Mouse (Mus musculus): ENCODE data around the gene Thumpd1.
"Not testable (repeated sequence)": the region's sequence is repeated elsewhere in the genome, so short reads cannot be mapped to it uniquely, and the experiment has no call there.

Thumpd1 gene

DNA sequence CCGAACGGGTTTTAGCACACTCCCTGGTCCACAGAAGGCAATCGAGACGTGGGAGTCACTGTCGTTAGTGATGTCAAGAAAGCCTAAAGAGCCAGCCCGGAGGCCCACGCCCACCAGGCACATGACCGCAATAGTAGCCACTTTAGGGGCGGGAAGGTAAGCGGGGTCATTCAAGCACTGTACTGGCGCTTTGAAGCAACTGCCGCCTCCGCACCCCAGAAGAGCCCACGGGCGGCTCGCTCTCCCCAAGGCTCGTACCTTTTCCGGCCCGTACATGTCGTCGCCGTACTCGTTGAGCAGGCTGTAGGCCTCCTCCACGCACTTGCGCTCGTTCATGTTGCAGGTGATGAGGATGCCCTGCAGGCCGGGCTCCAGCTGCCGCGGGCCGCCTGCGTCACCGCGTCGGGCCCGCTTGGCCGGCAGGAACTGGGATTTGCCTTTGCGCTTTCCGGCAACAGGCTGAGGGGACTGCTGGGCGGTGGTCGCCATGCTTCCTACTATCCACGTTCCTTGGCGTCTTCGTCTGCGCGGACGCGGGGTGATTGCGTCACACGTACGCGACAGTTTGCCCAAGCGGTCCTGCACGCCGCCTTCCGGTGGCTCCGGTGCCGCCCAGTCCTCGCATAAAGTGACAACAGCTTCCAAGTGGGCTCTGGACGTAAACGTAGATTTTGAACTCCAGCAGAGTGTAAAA lies at the start of gene Thumpd1:
Gene Thumpd1 (minus strand): TSS at position 546 of the 694 bp plus-strand sequence.
- peak; percentile 96 for DNase-seq

DNA sequence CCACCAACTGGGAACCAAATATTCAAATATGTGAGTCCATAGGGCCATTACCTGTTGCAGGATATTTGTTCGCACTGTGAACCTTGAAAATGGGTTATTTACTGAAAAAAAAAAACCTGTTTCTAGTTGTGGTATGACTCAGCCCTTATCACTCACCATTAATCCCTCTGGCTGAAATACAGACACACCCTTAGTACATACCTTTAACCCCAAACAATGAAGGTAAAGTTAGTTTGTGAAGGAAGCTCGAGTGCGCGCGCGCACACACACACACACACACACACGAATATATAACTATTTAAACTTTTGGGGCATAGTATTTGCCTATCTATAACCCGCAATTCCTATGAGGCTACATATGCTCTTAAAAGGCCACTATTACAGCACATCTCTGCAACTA lies 49.3 kb upstream of the Thumpd1 start:
- DNase-seq, result no peak

DNA sequence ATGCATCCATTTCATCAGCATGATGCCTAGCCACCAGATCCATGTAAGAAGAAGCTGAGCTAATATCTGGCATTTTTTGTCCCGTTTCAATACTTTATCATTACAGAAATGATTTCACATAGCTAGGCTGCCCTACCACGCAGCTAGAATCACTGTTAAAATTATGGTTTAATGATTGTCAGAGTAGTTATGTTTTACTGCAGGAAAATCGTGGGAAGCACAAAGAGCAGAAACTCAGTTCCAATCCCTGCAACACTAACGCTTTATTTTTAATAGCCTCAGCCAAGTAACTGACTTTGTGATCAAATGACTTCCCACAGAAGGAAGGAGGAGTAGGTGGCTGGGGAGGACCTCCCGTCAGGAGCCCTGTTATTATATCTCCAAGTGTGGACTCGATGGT lies 46.4 kb upstream of the Thumpd1 start:
- DNase-seq, result no peak

DNA sequence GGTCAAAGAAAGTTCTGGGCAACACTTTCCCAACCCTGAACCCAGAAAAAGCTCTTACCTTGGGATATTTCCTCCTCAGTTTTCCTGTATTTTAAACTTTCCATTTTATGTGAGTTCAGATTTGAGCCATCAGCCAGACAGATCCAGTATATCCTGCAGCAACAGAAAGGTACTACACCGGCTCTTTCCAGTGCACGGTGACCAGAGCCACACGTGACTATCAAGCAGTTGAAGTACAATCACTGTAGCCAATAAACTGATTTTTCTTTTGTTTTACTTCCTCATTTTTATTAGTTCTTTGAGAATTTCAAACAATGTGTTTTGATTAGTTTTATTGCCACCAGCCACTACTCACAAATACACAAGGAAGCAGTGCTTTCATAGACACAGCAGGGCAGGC lies 43.8 kb upstream of the Thumpd1 start:
- DNase-seq, result no peak

DNA sequence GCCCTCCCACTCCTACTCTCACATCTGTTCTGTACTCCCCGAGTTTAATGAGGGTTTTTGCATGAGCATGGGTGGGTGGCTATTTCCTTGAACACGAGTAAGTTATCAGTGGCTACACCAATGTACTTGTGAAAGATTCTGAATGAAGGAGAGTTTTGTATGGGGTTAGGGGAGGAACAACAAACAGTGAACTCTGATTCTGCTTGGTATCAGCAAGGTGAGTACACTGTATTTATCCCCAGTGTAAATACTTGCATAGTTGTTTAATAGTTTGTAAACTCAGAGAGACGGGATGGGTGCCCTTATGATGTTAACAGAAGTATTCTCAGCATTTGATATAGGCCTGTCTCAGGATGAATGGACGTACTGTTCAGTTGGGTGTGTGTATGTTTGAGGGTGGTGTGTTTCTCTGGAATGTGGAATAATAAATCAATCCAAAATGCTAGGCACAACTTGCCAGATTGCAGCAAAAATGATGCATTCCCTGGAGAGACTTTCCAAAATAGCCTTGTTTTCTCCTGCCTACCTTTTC lies 41.6 kb upstream of the Thumpd1 start:
- DNase-seq, result no peak

DNA sequence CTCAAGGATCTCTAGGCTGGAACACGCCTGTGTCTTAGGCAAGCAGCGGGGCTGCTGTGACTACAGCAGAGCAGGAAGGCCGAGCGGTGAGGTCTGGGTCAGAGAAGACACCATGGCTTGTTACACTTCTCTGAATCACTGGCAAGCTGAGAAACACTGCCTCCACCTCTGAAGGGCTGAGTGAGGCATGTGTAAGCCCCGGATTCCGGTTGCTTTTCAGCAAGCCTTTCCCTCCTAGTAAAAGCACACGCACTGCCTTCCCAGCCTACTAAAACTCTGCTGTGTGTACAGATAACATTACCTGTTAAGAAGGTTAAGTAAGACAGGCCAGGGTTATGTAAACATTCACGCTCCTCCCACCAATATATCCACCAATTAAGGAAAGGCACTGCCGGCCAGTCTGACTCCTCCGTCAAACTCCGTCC lies 39.9 kb upstream of the Thumpd1 start, which contains the start of gene Acsm3:
Gene Acsm3 (plus strand): TSS at position 397 of the 425 bp plus-strand sequence.
- DNase-seq, result peak; percentile 4

DNA sequence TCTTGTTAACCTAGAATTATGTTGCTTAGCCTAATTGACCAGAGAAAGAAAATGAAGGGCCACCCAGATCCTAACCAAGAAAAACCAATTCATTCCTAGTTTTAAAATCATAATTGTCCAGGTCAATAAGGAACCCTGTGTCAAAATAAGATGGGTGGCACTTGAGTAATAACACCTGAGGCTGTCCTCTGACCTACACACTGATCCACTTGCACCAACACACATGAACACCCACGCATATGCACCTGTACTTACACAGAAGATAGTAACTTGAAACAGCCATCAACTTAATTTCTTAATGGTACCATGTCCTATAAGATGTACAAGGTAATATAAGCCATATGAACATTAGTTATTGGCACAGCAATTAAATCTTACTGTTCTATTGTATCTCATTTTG lies 33.1 kb upstream of the Thumpd1 start:
- DNase-seq, result no peak

DNA sequence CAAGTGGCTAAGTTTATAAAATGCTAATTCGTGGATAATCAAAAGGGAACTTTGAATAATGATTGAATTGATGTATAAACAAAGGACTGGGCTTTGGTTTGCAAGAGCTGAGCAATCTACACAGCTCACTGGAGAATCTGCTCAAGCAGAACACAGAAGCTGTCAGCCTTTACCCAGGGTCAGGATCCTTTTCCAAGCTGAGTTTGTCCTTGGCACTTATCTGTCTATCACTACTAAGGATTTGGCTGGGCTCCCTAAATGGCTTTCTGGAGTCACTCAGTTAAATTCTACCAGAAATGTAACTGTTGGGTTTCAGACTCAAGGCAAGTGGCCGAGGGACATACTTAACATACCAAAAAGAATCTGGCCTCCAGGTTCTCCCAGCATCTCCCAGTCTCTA lies 29.3 kb upstream of the Thumpd1 start:
- DNase-seq, result no peak

DNA sequence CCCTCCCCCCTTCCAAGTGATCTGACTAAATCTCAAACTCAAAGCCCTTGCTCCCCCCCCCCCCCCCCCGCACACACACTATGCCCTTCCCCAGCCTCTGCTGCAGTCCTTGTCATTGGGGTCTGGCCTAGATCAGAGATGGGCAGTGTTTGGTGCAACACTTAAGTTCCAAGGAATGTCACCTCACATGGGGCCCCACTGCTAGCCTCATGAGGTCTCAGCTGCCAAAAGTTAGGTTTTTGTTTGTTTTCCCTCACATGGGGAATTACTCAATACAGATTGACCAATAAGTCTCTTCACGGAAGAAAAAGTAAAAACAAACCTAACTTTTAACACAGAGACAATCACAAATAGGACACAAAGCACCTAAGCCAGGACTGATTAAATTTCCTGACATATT lies 28.2 kb upstream of the Thumpd1 start:
- no peak for DNase-seq

DNA sequence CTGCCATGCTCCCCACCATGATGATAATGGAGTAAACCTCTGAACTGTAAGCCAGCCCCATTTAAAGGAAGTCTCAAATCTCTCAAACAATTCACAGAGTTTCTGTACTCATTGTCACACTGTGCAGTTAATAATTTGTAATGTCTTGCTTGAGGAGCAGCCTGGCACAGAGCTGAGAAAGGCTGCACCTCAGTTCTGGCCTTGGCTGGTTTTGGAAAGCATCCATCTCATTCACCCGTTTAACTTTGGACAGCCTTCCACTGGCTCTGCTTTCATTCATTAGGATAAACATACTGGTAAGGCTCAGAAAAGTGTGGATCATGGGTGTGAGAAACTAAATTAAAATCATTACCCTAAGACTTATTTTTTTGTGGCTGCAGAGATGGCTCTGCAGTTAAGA lies 25.3 kb upstream of the Thumpd1 start:
- DNase-seq, result no peak

DNA sequence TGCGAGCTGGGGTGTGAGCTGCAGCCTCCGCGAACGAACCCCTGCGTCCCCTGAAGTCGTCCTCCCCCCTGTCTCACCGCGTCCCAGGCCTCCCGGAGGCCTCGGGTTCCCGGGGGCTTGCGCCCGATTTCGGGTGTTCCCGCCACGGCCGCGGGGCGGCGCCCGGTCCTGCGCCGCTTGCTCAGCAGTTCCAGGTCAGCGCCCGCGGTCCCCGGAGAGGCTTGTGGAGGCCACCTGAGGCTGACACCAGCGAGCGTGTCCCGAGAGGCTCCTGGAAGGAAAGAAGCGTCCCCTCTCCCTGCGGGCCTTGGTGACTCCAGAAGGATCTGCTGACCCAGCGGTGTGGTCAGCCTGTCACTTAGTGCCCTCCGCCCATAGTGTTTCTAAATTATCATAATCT lies 23.7 kb upstream of the Thumpd1 start:
- DNase-seq, result no peak

DNA sequence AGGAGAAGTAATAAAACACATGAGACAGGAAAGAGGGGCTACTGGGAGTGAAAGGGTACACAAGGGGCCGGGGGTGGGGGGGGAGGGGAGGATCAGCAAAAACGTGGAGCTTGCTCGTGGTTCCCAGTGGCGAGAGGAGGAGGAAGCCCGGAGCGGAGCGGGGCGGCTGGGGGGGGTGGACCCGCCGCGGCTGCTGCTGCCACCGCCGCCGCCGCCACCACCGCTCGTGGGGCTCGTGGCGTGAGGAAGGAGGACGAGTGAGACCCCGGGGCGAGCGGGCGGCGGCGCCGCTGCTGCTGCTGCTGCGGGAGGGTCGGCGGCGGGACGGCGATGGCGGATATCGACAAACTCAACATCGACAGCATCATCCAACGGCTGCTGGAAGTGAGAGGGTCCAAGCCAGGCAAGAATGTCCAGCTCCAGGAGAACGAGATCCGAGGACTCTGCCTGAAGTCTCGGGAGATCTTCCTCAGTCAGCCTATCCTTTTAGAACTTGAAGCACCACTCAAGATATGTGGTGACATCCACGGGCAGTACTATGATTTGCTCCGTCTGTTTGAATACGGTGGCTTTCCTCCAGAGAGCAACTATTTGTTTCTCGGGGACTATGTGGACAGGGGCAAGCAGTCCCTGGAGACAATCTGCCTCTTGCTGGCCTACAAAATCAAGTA lies 19.3 kb upstream of the Thumpd1 start:
- not testable (repeated sequence) for DNase-seq

DNA sequence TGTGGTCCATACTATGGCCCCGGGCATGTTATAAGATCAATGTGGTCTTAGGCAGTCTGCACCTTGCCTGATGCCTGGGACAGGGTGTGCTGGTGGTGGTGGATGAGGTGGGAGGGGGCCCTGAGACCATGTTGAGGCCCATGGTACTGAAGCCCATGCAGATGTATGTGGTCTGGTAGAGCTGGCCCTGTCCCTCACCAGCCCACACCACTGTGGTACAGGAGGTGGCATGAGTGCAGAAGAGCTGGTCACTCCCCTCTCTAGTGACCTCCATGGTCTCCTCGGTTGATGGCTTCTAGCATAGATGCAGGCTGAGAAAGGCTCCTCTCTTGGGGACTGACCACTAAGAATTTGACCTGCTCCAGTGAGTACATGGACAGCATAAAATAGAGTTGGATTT lies 18.3 kb upstream of the Thumpd1 start:
- no peak for DNase-seq

DNA sequence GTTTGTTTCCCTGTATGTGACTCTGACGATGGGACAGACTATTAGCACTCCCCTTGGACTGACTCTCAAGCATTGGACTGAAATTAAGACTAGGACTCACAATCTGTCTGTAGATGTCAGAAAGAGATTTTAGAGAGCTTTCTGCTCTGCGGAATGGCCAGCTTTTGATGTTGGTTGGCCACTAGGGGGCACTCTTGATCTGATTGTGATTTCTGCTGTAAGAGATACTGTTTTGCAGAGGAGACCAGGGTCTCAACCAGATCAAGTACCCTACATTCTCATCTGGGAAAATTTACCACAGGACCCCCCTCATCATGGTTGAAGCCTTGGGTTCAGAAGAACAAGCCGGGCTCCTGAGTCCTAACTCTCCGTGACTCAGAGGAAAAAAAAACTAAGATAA lies 10.7 kb upstream of the Thumpd1 start:
- peak; percentile 15 for DNase-seq

DNA sequence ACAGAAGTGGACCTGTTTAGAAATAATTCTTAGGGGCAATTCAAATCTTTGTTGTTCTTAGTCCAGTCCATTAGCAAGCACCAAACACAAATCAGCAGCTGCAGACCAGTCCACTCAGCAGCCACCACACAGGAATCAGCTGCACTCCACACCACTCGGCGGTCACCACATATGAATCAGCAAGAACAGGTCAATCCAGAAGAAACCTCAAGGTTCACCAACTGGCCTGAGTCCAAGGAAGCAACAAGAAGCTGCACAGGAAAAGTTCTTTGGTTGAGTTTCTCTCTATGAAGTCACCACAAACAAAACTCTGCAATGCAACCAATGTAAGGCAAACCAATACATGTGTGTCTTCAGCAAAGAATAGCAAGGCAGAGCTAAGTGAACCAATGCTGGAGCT lies 7.0 kb upstream of the Thumpd1 start:
- DNase-seq, result no peak

DNA sequence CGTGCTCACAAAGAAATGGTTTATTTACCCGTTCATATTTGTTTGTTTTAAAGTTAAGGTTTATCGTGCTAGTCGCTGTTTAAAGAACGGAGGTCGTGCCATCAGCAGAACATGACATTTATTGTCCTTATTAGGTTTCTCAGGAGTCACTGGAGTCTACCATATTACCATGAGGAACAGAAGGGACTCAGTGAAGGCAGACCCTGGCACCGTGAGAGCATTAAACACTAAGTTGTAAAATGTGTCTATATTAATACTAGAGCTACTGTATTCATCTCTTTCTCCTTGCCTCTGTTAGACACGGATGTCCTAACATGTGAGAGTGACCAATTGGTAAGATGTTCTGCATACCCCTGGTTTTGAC lies 331 bp upstream of the Thumpd1 start:
- no peak for DNase-seq

DNA sequence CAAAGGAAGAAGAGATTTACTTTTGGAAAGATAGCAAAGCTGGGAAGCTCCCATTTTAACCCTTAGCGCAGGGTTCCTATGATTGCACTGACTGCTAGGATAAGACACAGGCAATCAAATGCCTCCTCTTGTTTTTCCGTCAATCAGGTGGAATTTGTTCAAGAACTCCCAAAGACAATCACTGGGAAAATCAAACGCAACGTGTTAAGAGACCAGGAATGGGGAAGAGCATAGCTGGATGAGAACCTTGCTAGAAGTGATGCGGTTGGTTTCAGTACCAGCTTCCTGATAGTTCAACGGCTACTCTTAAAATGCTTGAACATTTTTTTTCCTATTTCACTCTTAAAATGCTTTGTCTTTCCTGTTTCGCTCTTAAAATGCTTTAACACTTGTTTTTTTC lies 6.5 kb downstream of the Thumpd1 start:
- no peak for DNase-seq

DNA sequence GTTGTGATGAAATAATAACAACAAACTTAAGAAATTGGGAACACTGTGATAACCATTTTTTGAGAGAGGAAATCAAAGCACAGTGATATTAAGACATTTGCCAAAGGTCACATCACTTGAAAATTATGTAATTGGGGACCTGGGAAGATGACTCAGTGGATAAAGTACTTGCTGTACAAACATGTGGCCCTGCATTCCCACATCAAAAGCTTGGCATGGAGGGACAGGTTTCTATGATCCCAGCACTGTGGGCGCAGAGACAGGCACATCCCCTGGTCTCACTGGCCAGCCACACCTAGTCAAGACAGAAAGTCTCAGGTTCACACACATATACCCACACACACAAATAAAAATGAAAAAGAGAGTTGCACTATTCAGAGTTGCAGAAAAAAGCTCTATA lies 25.7 kb downstream of the Thumpd1 start:
- DNase-seq, result no peak

DNA sequence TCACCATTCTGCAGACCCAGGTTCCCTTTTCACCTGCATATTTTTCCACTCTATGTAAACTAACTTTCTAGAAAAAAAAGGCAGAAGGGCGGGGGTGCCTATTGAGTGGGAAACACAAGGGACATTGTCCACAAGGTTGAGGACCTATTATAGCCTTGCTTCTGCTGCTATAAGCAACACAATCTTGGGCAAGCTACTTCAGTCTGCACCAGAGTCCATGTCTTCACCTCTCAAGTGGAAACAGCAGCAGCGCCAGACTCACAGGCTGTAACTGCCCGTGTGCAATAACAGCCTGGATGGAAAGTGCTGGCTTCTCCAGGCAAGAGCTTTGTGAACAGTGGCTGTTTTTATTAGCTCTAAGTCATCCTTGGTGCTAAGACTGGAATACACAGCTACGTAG lies 28.3 kb downstream of the Thumpd1 start:
- no peak for DNase-seq

DNA sequence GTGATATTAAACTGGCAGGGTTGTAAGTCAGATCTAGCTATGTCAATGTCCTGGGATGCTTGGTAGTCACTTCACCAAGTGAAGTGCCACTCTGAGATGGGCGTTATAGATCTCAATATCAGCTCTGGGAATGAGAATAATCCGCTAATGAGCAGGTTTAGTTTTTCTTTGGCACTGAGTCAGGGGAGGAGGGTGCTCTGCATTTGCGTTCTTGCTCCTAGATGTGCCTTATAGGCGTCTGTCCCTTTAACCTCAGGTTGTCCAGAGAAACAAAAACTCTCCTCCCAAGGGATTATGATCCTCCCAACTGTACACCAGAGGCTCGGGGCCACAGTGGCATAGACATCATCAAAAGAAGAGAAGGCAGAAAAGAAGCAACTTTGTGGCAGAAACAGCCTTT lies 30.9 kb downstream of the Thumpd1 start, which contains the start of gene Acsm4:
Gene Acsm4 (plus strand): TSS at position 301 of the 400 bp plus-strand sequence.
- DNase-seq, result no peak

DNA sequence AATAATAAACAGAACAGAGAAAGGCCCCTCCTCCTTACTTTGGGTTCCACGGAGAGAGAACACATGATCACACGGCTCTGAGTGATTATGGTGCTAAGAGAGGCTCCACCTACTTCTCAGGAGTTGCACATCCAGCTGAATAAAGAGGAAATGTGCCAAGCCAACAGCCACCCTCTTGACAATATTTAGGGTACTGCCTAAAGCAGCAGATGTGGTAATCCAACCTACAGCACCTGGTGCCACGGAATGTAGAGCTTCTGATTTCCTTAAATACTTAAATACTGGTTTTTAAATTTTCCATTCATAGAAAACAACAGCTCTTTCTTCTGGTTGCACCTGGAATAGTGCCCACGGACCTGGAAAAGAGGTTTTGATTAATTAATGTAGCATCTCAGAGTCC lies 37.9 kb downstream of the Thumpd1 start:
- DNase-seq, result no peak

DNA sequence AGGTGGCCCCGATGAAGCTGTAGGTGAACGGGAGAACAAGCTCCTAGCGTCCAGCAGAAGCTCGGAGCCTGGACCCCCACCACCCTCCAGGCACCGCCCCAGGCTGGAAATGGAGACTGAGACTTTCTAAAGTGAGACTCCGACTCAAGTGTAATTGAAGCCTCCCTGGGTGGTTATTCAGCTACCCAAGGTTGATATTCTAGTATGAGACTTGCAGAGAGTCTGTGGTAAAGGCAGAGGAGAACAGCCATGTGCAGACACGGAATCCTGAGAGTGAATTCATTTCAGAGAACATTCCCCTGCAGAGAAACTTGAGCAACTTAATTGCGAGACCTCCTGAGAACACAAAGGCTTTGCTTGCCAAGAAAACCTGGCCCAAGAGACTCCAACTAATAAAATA lies 40.5 kb downstream of the Thumpd1 start:
- no peak for DNase-seq

DNA sequence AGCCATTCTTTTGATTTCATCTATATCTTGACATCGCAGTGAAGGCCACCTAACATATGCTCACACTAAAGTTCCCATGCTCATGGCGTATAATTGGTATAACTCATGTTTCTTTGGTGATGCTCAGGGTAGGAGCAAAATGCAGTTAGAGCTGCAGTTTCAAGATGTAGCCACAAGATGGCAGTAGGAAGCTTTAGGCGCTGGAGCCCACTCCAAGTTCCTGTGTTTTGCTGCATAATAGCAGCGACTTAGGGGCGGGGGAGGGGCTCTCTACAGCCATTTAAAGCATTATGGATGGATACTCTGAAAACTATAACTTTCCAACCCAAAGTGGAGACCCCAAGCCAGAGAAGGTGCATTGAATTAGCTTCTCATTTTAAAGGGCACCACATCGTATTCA lies 47.1 kb downstream of the Thumpd1 start:
- DNase-seq, result peak; percentile 19

DNA sequence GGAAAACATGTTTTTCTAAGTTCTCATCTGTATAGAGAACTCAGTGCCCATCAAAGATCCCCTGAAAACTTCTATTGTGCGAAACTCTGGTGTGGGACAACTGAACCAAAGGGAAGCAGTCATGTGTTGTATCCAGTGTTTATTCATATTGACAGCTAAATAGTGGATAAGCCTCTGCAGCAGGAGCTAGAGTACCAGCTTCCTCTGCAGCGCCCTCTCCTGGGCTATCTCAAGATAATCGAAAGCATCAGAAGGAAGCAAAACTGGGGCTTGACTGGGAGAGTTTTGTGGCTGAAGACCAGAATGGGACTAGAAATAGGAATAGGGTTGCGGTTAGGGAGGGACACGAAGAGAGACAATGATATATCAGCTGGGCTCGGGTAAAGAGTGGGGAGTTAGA lies 49.7 kb downstream of the Thumpd1 start:
- DNase-seq, result no peak

DNA sequence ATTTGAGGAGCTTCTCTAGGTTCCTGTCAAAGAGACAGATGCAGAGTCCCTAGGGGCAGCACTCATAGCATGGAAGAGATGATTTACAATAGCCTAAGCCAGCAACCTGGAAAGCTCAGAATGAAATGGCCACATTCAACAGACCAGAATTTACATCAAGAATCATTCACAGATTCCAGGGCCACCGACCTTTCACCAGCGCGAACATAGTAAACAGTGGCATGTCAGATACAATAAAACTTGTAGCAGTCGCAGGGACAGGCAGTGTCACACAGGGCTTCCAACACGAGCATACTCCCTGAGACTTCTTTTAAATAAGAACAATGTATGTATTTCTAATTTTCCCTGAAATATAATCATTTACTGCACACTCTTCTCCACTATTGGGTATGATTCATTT lies 50.2 kb downstream of the Thumpd1 start:
- DNase-seq, result no peak

Data from lung, postnatal 36 days (tissue).